Mouse (Mus musculus): ENCODE results near the gene Erlec1. TPM values are rescaled to one million over a fixed set of nuclear protein-coding genes. Genes with fewer than 3 reads are reported as not detected.

Gene Erlec1
- polyA plus RNA-seq, 1 experiment from 2014 or later = 9.6 TPM

DNA sequence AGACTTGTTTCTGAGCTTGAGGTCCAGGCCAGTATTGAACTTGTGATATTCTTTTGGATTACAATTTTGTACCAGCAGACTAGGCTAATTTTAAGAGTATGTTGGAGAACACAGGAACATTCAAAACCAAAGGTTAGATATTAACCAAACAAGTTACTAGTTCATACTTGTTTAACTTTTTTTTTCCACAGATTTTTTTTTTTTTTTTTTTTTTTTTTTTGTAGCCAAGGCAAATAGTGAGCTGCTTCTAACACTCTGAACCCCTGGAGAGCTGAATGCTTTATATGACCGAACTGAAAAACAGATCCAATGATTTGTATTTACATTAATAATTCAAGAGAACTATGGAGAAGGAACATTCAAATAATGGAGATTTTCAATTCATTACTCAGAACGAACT lies 31.1 kb upstream of the Erlec1 start:
- Histone ChIP-seq H3K27me3 (ENCODE audit: control insufficient read depth, insufficient read depth, low read length) (no peaks in the 10 kb centered on the region), H3K27ac (replicated peaks; ENCODE audit: low read depth, low read length) (no peak overlapping the region), H3K4me2 (ENCODE audit: low read depth, severe bottlenecking) (no peak overlapping the region), H3K4me1 (ENCODE audit: control insufficient read depth, insufficient read depth, low read length) (no peaks in the 10 kb centered on the region), H3K9me3 (ENCODE audit: control insufficient read depth, low read length) (no peaks in the 10 kb centered on the region), H3K4me3 (ENCODE audit: low read depth, low read length) (no peak overlapping the region), H3K9ac (ENCODE audit: low read length) (no peak overlapping the region), H3K36me3 (ENCODE audit: control insufficient read depth, insufficient read depth, low read length) (no peaks in the 10 kb centered on the region)
- WGBS = 63% methylated on average over 2 of the region's 2 CpGs
- no peak for ATAC-seq (ENCODE audit: insufficient number of reproducible peaks, low FRiP score, low TSS enrichment, low read depth)
- DNase-seq (ENCODE audit: low spot score) = no peak

GRCm38 (mm10) chr11:30953469-30954154 lies 523 bp downstream of the Erlec1 start:
- peak overlapping the region; percentile 84 for H3K9ac ChIP-seq (ENCODE audit: low read length)
- 3% methylated on average over 22 of the region's 32 CpGs for WGBS
- ATAC-seq (ENCODE audit: insufficient number of reproducible peaks, low FRiP score, low TSS enrichment, low read depth) = peak; percentile 87

GRCm38 (mm10) chr11:30952829-30953228 lies 1.3 kb downstream of the Erlec1 start:
- Histone ChIP-seq H3K9ac (ENCODE audit: low read length) (no peak overlapping the region), H3K27ac (replicated peaks; ENCODE audit: low read depth, low read length) (no peak overlapping the region), H3K4me1 (ENCODE audit: control insufficient read depth, insufficient read depth, low read length) (no peaks in the 10 kb centered on the region), H3K9me3 (ENCODE audit: control insufficient read depth, low read length) (no peaks in the 10 kb centered on the region), H3K27me3 (ENCODE audit: control insufficient read depth, insufficient read depth, low read length) (no peaks in the 10 kb centered on the region), H3K4me3 (ENCODE audit: low read depth, low read length) (peak overlapping the region; percentile 78; the same call in 1 of the 2 replicates), H3K36me3 (ENCODE audit: control insufficient read depth, insufficient read depth, low read length) (peaks cover 4% of the 10 kb centered on the region; the same call in 1 of the 2 replicates), H3K4me2 (ENCODE audit: low read depth, severe bottlenecking) (peak overlapping the region; percentile 62)
- WGBS = 75% methylated on average over 5 of the region's 5 CpGs
- no peak for DNase-seq (ENCODE audit: low spot score)
- ATAC-seq (ENCODE audit: insufficient number of reproducible peaks, low FRiP score, low TSS enrichment, low read depth) = no peak

More at GRCm38 (mm10) chr11:30953469-30954154, 523 bp downstream of the Erlec1 start:
- H3K4me1 ChIP-seq (ENCODE audit: control insufficient read depth, insufficient read depth, low read length) = no peaks in the 10 kb centered on the region
- H3K9me3 ChIP-seq (ENCODE audit: control insufficient read depth, low read length) = no peaks in the 10 kb centered on the region
- H3K4me3 ChIP-seq (ENCODE audit: low read depth, low read length) = peak overlapping the region; percentile 78
- DNase-seq (ENCODE audit: low spot score) = peak; percentile 65
- peak overlapping the region; percentile 39; the same call in 1 of the 2 replicates for H3K27ac ChIP-seq (replicated peaks; ENCODE audit: low read depth, low read length)
- H3K36me3 ChIP-seq (ENCODE audit: control insufficient read depth, insufficient read depth, low read length) = peaks cover 4% of the 10 kb centered on the region; the same call in 1 of the 2 replicates
- H3K27me3 ChIP-seq (ENCODE audit: control insufficient read depth, insufficient read depth, low read length) = no peaks in the 10 kb centered on the region
- H3K4me2 ChIP-seq (ENCODE audit: low read depth, severe bottlenecking) = peak overlapping the region; percentile 62

GRCm38 (mm10) chr11:30943522-30943921 lies 10.6 kb downstream of the Erlec1 start:
- DNase-seq (ENCODE audit: low spot score) (no peak), ATAC-seq (ENCODE audit: insufficient number of reproducible peaks, low FRiP score, low TSS enrichment, low read depth) (no peak)
- H3K4me3 ChIP-seq (ENCODE audit: low read depth, low read length) = no peak overlapping the region
- H3K9ac ChIP-seq (ENCODE audit: low read length) = no peak overlapping the region
- H3K4me2 ChIP-seq (ENCODE audit: low read depth, severe bottlenecking) = no peak overlapping the region
- no peaks in the 10 kb centered on the region for H3K9me3 ChIP-seq (ENCODE audit: control insufficient read depth, low read length)
- no peaks in the 10 kb centered on the region for H3K27me3 ChIP-seq (ENCODE audit: control insufficient read depth, insufficient read depth, low read length)
- no peaks in the 10 kb centered on the region for H3K4me1 ChIP-seq (ENCODE audit: control insufficient read depth, insufficient read depth, low read length)
- peaks cover 11% of the 10 kb centered on the region; the same call in 1 of the 2 replicates for H3K36me3 ChIP-seq (ENCODE audit: control insufficient read depth, insufficient read depth, low read length)
- no peak overlapping the region for H3K27ac ChIP-seq (replicated peaks; ENCODE audit: low read depth, low read length)
- WGBS = 87% methylated on average over 2 of the region's 2 CpGs

- ATAC-seq (ENCODE audit: insufficient number of reproducible peaks, low FRiP score, low TSS enrichment, low read depth) (no peak), DNase-seq (ENCODE audit: low spot score) (no peak)
- Histone ChIP-seq H3K27me3 (ENCODE audit: control insufficient read depth, insufficient read depth, low read length) (no peaks in the 10 kb centered on the region), H3K9me3 (ENCODE audit: control insufficient read depth, low read length) (no peaks in the 10 kb centered on the region), H3K4me2 (ENCODE audit: low read depth, severe bottlenecking) (no peak overlapping the region), H3K4me3 (ENCODE audit: low read depth, low read length) (no peak overlapping the region), H3K36me3 (ENCODE audit: control insufficient read depth, insufficient read depth, low read length) (peaks cover 7% of the 10 kb centered on the region; the same call in 1 of the 2 replicates), H3K4me1 (ENCODE audit: control insufficient read depth, insufficient read depth, low read length) (no peaks in the 10 kb centered on the region), H3K9ac (ENCODE audit: low read length) (no peak overlapping the region), H3K27ac (replicated peaks; ENCODE audit: low read depth, low read length) (no peak overlapping the region)
- WGBS = 100% methylated on average over 1 of the region's 1 CpGs
These were observed 25.6 kb downstream of the Erlec1 start for GRCm38 (mm10) chr11:30928498-30928897.

DNA sequence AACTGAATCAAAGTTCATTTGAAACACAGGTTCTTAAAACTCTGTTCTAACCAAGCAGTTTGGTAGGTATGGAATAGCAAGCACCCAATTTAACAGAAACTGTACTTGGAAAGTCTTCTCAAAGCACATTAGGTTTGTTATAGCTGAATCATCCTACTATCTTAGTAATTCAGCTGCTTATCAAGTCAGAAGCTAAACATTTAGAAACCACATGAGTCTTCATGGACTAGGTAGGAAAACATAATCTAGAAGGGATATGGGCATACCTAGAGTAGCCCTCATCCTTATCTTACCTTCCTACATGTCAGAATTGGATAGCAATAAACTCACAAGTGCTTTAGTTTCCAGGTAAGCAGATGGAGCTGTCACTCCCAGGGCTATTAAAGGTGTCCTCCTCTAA lies 26.1 kb downstream of the Erlec1 start:
- no peaks in the 10 kb centered on the region for H3K9me3 ChIP-seq (ENCODE audit: control insufficient read depth, low read length)
- no peaks in the 10 kb centered on the region for H3K27me3 ChIP-seq (ENCODE audit: control insufficient read depth, insufficient read depth, low read length)
- no peak overlapping the region for H3K9ac ChIP-seq (ENCODE audit: low read length)
- no peaks in the 10 kb centered on the region for H3K4me1 ChIP-seq (ENCODE audit: control insufficient read depth, insufficient read depth, low read length)
- H3K4me3 ChIP-seq (ENCODE audit: low read depth, low read length) = no peak overlapping the region
- no peak for ATAC-seq (ENCODE audit: insufficient number of reproducible peaks, low FRiP score, low TSS enrichment, low read depth)
- no peak overlapping the region for H3K27ac ChIP-seq (replicated peaks; ENCODE audit: low read depth, low read length)
- H3K4me2 ChIP-seq (ENCODE audit: low read depth, severe bottlenecking) = no peak overlapping the region
- H3K36me3 ChIP-seq (ENCODE audit: control insufficient read depth, insufficient read depth, low read length) = peaks cover 7% of the 10 kb centered on the region; the same call in 1 of the 2 replicates
- DNase-seq (ENCODE audit: low spot score) = no peak

- ATAC-seq (ENCODE audit: insufficient number of reproducible peaks, low FRiP score, low TSS enrichment, low read depth) (no peak), DNase-seq (ENCODE audit: low spot score) (no peak)
- peaks cover 7% of the 10 kb centered on the region; the same call in 1 of the 2 replicates for H3K36me3 ChIP-seq (ENCODE audit: control insufficient read depth, insufficient read depth, low read length)
- no peak overlapping the region for H3K27ac ChIP-seq (replicated peaks; ENCODE audit: low read depth, low read length)
- no peaks in the 10 kb centered on the region for H3K27me3 ChIP-seq (ENCODE audit: control insufficient read depth, insufficient read depth, low read length)
- no peak overlapping the region for H3K4me2 ChIP-seq (ENCODE audit: low read depth, severe bottlenecking)
- no peak overlapping the region for H3K9ac ChIP-seq (ENCODE audit: low read length)
- H3K9me3 ChIP-seq (ENCODE audit: control insufficient read depth, low read length) = no peaks in the 10 kb centered on the region
- no peaks in the 10 kb centered on the region for H3K4me1 ChIP-seq (ENCODE audit: control insufficient read depth, insufficient read depth, low read length)
- no peak overlapping the region for H3K4me3 ChIP-seq (ENCODE audit: low read depth, low read length)
- 96% methylated on average over 3 of the region's 3 CpGs for WGBS
These were observed 30.9 kb downstream of the Erlec1 start for GRCm38 (mm10) chr11:30923283-30923682.

GRCm38 (mm10) chr11:30920641-30921040 lies 33.5 kb downstream of the Erlec1 start:
- Histone ChIP-seq H3K36me3 (ENCODE audit: control insufficient read depth, insufficient read depth, low read length) (peaks cover 3% of the 10 kb centered on the region; the same call in 1 of the 2 replicates), H3K27ac (replicated peaks; ENCODE audit: low read depth, low read length) (no peak overlapping the region), H3K4me2 (ENCODE audit: low read depth, severe bottlenecking) (no peak overlapping the region), H3K4me1 (ENCODE audit: control insufficient read depth, insufficient read depth, low read length) (no peaks in the 10 kb centered on the region), H3K4me3 (ENCODE audit: low read depth, low read length) (no peak overlapping the region), H3K9me3 (ENCODE audit: control insufficient read depth, low read length) (no peaks in the 10 kb centered on the region), H3K27me3 (ENCODE audit: control insufficient read depth, insufficient read depth, low read length) (no peaks in the 10 kb centered on the region), H3K9ac (ENCODE audit: low read length) (no peak overlapping the region)
- WGBS = 82% methylated on average over 1 of the region's 1 CpGs
- ATAC-seq (ENCODE audit: insufficient number of reproducible peaks, low FRiP score, low TSS enrichment, low read depth) = no peak
- no peak for DNase-seq (ENCODE audit: low spot score)
